Mouse (Mus musculus): ENCODE results near the gene Nptx1. TPM values are rescaled to one million over a fixed set of nuclear protein-coding genes. Genes with fewer than 3 reads are reported as not detected.

The Nptx1 gene
- total RNA-seq, 2 experiments from 2014 or later, result 452 to 470 TPM

DNA sequence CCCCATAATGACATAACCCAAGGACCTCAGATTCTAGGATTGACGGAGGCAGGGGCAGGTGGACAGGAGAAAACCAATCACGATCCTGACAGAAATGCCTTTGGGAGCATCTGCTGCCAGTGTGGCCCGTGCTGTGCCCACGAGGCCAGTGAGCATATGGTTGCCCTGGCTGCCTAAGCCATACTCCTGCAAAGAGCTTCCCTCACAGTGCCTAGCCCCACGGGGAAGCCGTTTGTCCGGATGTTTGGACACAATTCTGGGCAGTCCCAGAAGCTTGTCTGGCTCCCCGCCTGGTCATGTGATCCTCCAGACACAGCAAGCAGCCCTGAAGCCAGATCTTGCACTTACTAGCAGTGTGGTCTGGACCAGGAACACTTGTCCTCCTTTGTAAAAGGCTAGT lies 24.8 kb downstream of the Nptx1 start:
- DNase-seq, result no peak

DNA sequence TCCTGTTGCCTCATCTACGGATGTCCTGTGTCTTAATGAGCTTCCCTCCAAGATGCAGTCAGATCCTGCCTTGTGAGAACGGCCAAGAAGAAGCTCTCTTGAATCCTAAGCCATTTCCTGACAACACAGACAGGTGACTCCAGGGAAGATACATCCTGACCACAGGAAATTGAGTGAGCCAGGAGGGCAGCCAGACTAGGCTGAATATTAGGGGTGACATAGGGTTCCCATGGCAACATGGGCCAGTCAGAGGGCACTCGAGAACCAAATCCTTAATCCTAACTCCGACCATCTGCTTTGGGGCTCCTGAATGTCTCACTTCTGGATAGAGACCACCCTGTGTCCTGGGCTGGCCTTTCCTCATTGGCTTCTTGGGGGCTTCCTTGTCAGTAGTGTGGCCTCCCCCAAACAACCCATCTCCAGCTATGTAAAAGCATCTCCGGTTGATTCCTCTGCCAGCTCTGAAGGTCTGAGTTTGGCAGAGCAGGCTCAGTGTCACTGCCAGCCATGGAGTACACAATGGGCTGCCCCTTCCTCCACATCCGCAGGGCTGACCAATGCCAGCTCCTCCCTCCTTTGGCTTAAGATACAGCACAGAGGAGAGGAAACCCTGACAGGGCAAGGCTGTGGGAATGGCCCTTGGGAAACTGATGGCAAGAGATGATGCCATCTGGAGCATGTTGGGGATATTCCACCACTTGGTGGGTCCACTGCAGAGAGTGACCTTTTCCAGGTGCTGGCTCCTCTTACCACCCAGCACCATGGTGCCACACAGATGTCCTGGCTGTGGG lies 25.4 kb downstream of the Nptx1 start:
- DNase-seq, result no peak

DNA sequence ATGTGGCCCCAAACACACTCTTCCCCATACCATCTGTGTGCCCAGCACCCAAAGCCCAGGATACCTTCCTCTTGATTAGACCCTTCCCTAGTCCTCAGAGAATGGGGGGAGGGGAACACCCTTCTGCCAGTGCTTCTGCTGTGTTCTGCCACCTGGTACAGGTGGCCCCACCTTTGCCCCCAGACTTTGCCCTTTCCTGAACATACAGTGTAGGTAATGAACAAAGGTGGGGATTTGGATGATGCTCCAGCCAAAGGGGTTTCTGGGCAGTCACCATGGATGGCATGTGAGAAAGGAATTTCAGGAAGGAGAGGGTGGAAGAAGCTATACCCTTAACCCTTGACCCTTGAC lies 26.9 kb downstream of the Nptx1 start:
- DNase-seq, result no peak

DNA sequence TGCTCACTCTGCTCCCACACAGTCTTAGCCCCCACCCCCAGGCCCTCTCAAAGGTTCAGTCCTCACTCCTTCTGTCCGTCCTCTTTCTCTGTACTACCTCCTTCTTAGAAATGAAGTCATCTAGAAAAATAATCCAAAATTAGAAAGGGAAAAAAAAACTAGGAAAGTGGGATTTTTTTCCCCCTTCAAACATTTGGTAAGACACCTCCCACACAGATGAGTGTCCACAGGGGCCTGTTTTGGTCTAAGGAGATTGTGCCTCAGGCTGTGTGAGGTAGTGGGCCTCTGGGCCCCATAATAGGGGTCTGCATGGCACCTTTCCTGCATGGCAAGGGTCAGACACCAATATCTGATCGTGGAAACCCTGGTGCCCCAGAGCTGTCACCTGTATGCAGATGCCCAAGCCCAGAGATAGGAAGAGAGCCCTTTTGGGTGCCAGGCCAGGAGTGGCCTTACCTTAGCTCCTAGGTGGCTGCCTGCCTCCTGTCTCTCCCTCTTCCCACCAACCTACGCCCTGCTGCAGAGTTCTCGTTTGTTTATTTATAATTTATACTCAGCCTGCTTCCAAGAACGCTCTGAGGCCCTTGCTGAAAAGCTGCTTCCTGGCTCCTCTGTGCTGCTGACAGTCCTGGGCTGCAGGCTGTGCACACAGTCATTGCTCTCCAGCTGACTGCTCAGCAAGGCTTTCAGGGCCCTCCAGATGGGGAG lies 27.4 kb downstream of the Nptx1 start:
- DNase-seq, result no peak

DNA sequence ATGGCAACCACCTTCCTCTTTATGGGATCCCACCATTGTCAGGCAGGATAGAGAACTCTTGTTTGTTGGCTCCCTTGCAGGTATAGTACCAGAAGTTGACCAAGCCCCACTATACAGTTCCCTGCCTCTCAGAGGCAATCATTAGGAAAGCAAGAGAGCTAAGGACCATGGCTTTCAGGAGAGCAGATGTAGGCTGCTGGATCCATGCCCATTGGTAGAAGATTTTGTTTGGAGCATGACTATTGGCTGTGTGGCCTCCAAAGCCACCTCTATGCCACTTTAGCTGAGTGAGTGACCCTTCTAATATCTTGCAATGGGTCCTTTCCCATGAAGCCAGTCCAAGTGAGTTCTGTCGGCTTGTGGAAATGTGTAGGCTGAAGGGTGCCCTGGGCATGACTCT lies 28.2 kb downstream of the Nptx1 start:
- DNase-seq, result no peak

DNA sequence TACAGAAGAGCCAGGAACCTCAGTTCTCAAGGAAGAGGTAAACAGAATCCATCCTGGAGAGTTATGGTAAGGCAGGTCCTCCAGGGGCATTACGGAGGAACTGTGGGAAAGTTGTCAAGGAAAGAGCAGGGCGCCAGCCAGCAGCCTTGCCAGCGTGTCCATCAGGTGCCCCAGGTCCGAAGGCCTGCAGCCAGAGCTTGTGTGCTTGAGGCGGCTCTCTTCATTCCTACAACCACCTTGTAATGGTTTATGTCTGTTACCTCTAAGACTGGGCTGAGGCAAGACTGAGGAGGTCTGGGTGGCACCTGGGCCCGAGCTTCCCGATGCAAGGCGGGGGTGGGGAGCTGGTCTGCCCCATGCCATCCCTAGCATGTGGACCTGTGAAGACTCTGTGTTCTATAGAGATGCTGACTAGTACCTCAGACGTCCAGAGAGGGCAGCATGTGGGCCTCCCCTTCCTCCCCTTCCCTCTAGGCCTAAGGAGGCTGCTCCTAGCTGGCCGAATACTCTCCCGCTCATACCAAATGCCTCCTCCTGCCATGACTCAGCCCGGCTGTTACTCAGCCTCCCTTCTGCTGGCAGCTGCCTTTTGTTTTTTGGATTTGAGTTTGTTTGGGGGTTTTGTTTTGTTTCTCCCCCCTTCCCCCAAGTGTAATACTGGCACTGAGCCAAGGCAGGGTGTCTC lies 30.7 kb downstream of the Nptx1 start:
- DNase-seq, result no peak

DNA sequence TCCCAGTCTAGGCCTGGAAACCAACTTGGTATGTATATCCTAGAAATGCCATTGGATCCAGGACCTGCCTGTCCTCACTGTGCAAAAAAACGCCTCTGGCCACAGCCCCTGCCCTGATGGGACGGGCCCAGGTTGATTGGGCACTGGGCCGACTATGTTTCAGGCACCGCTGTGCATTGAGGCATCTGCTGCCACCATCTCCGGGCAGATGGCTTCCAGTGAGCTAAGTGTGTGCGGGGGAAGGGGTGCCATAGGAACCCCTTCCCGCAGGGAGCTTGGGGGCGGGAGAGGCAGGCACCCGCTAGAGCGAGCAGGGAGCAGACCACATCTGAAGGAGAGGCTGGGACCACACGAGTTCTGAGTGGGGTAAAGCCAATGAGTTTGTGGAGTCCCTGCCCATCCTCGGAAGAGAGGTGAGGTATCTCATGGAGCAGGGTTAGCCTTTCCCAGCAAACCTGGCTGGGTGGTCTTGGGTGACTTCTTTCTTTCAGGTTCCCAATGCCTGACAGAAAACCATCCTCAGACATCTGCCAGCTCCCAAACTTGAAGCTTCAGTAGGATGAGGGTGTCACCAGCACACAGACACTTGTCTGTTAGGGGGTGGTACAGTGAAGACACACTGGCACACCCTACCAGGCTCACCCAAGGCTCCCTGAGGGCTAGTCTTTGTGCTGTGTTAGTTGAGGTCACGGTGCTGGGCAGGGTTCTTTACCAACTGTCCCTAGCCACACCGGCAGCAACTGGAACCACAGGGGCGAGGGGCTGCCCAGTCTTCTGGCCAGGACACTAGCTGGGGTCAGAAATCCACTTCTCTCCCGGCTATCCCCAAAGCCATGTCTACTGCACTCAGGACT lies 31.5 kb downstream of the Nptx1 start:
- DNase-seq, result peak; percentile 72 to 73

DNA sequence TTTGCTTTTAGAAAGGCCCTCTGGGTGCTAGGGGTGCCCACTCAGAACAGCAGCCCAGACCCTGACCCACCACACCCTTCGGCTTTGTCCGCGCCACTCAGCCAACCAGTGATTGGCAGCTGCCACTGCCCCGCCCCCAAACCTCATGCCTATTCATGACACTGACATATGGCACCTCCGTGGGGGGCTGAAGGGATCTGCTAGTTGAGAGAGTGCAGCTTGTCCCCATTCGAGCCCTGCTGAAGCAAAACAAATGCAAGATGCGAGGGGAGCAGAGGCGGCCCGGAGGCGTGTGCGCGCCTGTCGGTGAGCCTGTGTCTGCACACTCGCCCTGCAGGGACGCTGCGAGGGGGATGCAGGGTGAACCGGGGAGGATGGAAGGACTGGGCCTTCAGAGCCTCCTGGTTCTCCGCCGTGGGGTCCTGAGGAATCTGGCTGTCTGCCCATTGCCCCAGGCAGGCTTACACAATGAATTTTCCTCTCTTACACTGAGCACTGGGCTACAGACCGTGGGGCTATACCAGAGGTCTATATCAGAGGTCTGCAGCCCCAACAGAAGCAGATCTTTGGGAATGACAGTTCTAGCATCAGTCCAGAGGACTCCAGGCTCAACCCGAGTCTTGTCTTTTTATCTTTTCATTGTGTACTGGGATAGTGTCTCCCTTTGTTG lies 32.5 kb downstream of the Nptx1 start:
- DNase-seq, result peak; percentile 84 to 86

DNA sequence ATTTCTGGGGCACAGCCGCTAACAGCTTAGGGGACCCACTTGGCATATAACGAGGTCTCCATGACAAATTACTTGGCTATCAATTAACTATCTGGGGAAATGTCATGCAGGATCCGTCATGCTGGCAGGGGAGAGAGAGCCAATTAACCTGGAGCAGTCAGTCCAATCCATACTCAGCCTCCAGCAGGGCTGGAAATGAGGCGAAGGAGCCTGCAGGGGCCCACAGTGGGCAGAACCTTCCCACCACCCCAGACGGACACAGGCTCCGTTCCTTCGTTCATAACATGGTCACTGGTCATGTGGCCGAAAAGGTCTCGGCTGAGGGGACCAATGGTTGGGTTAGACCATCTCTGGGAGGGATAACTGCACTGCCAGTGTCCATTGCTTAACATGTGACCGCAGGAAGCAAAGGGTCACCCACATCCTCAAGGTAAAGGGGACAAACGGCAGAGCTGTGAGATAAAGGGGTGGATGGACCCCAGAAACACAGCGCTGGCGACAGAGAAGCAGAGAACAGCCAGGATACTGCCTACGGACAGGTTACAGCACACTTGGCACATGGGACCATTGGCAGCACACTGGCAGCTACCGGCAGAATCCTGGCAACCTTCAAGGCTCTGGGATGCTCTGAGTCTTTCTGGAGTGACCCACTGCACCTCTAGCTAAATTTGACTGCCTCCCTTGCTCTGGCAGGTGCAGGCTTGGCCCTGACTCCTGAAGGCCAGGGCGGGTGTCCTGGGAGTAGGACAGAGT lies 33.3 kb downstream of the Nptx1 start:
- no peak for DNase-seq

DNA sequence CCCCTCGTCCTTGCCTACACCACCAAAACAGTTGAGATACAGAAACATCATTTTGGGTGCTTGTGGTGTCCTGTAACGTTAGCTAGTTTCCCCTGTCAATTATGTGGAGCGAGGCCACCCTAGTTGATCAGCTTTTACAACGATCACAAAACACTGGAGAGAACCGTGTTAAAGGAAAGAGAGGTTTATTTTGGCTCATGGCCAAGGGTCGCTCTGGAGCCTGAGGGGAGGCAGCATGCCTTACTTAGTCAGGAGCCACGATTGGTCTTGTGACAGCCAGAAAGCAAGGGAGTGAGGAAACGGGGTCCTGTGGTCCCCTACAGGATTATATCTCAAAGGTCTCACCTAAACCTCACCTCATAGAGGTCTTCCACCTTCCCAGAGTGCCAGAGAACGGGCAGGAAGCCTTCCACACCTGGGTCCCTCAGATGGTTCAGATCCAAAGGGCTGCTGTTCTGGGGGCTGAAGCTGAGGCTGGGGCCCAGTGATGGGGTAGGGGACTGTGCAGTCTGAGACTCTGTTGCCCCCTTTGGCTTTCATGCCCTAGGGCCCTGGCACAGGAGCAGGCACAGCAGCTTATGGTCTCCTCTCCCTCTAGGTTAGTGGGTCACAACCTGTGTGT lies 34.4 kb downstream of the Nptx1 start:
- no peak for DNase-seq

DNA sequence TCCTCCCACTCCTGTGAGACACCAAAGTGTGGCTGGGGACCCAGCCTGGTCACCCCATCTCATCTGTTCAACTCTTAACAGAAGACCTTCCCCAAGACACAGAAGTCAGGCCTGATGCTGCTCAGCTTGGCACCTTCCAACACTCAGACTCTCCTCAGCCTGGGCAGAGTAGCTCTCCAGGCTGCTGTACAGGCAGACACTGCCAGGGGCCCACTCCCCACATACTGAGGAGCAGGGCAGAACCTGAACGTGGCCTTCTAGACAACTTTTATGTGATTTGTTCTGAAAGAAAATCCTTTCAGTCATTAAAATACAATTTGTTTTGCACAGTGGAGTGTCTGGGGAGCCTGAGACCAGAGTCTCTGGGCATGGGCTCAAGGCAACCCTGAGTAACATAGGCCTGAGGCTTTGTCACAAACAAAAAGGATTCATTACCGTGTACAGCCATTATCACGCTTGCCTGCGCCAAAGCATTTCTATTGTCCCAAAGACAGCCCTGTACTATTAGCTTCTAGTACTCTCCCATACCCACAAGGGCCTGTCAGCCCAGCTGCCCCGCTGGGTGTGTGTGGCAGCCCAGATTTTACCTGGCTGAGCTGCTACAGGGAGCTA lies 38.3 kb downstream of the Nptx1 start:
- no peak for DNase-seq

DNA sequence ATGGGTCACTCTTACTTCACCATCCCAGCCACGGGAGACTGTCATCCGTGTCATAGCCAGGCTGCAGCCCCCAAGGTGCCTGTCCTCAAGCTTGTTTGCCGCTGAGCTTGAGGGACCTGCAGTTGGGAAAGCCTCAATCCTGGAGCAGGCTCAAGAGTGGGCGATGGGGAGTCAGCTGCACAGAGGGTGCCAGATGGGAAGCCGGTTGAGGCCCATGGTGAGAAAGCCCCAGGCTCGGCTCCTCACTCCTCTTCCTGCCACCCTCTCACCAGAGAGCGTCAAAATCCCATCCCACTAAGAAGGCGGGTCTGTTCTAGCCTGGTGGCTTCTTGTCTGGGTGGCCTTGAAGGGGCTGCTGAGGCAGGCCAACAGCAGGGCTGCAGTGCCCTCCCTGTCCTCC lies 39.8 kb downstream of the Nptx1 start:
- peak; percentile 74 to 75 for DNase-seq

DNA sequence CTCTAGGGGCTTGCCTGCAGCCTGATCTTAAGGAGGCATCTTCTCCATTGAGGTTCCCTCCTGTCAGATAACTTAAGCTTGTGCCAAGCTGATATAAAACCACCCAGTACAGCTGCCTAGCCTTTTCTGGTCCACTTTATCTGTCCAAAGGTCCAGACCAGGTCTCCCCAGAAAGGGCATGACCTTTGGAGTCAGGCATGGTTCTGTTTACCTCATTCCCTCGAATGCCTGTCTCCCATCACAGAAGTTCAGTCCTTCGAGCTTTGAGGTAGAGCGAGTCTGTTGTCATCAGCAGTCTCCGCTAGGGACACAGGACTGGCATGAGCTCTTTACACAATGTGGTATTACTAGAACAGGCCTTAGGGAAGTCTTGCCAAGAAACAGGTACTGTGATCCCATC lies 41.2 kb downstream of the Nptx1 start:
- no peak for DNase-seq

DNA sequence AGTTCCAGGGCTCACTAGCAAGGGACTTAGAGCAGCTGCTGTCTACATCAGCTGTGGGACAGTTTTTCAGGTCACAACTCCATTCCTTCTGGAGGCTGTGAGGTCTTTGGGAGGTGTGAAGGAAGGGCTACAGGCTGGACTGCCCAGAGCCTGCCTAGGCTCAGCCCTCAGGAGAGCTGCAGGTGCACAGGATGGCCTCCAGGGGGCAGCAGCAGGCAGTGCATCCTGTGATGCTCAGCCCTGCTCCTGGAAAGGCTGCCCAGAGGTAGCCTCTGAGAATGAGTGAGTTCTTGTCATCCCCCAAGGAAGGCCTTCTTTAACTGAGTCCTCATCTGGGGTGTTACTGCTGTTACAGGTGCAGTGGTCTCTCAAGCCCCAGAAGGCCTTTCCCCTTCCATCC lies 43.9 kb downstream of the Nptx1 start:
- peak; percentile 67 to 78 for DNase-seq

DNA sequence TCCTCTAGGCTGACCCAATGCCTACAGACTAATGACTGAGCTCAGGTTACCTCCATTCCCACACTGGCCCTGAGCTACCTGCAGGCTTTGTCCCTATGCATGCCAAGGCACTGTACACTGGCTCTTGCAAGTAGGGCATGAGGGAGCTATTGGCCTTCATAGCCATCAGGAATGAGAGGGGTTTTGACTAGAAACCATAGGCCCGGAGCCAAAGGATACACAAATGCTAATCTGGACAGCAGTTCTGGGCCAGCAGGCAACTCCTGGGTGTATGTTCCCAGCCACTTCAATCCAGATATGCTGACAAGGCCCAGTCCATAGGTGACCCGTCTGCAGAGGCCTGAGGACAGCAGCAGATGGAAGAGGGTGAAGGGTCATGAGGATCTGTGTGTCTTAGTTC lies 47.5 kb downstream of the Nptx1 start:
- no peak for DNase-seq

DNA sequence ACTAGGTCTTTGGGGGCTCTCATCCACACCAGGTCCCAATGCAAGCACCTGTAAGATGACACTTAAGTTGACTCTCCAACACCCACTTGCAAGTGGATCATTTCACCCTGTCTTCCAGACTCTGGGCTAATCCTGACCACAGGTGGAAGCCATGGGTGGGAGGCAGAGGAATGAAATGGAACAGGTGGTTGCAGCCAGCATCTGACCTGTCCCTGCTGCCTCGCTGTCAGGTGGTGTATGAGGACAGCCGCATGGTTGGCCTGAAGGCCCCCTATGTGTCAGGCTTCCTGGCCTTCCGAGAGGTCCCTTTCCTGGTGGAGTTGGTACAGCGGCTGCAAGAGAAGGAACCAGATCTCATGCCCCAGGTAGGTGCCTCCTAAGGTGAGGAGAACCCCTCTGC lies 48.3 kb downstream of the Nptx1 start:
- DNase-seq, result no peak

DNA sequence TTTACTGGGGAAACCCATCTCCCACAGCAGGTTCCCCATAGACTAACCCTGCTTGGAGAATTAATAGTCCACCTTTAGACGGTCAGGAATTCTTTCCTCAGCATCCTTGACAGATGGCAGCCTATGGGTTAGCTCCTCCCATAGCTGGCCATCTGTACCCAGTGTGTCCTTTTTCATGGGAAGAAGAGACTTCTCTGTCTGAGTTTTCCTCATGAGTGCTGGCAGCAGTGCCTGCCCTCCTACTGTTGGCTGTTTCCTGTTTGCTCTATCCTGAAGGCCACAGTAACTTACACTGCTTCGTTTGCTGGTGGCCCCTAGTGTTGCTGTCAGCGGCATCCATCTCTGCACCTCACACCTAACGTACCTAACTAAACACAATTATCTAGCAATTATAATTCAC lies 50.1 kb downstream of the Nptx1 start:
- DNase-seq, result no peak

DNA sequence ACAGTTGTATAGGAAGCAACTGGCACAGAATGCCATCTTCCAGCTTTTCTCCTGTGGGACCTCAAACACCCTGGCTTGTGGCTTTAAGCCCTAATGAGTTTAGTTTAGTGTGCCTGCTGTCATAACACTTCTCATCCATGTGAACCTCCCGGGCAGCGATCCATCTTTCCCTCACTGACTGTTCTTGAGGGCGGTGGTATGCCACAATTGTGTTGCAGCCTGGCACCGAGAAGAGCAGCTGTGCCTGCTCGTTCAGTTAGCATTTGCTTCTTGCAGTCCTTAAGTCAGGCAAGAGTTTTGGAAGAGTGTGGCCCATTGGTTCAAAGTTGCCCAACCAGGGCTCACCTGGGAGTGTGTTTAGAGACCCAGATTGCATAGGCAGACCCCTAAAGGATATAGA lies 51.4 kb downstream of the Nptx1 start:
- peak; percentile 65 to 71 for DNase-seq

DNA sequence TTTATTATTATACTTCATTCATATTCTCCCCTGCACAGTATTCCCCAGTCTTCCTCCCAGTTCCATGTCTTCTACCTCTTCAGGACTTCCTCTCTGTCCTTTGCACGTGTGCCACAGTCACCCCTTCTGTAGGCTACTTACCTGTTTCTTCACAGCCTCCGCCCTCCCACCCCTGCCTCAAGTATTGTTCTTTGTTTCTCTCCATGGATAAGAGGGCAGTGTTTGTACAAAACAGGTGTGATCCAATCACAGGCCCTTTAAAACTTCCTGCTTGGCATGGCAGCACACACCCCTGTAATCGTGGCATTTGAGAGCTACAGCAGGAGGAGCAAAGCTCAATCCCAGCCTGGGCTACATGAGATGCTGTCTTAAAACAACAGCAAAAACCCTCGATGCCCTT lies 54.0 kb downstream of the Nptx1 start:
- DNase-seq, result no peak

DNA sequence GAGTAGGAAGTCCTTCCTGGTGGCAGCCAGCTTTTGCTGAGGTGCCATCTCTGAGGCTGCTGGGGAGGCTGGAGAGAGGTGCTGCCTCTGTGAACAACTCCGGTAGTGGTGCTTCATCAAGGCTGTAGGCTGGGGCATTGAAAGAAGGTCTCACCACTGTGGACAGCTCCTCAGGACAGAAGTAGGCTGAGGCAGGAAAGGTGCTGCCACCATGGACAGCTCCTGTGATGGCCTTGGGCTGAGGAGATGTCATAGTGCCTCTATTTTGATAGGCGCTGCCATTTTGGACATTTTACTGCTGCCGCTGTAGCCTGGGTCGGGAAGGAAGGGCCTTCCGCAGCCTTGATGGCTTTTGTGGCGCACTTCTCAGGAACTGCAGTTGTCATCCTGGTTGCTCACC lies 54.7 kb downstream of the Nptx1 start:
- no peak for DNase-seq

DNA sequence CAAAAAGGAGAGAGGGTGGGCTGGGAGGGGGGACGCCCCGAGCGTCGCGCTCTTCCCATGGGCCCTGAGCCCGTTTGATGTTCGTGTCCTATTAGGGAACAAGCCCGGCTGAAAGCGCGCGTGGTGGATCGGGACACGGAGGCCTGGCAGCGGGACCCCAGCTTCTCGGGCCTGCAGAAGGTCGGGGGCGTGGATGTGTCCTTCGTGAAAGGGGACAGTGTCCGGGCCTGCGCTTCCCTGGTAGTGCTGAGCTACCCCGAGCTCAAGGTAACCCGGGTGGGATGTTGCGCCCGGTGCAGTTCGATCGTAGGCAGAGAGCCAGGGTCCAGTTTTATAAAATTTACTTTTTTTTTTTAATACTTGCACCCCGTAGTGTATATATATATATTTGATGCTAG lies 55.9 kb downstream of the Nptx1 start:
- DNase-seq, result no peak
